Mouse (Mus musculus) monocyte, adult 5-6 weeks (primary cell): ENCODE measurements around the gene Ampd1. TPM values are rescaled to one million over a fixed set of nuclear protein-coding genes. Genes with fewer than 3 reads are reported as not detected.
A peak's percentile ranks its signal among the peaks of the same experiment; 100 is the strongest.

Experiments used
- ATAC-seq: fragments of 153-309, 156-312 bp; replicated peaks from 2 replicates; pipeline ENCODE4 v1.8.0; 2017; ENCODE audit warnings: mild to moderate bottlenecking; ENCODE audit not compliant: low TSS enrichment, insufficient number of reproducible peaks, severe bottlenecking, poor library complexity, low FRiP score
- total RNA-seq: library from RNA; stranded (forward); fragments of 200-1000, 200-491, 200-594 nt; gene quantifications from 3 replicates; pipeline ENCODE4 v1.2.3, GENCODE M21; 2017

Gene Ampd1
- total RNA-seq, 1 experiment from 2014 or later, result not detected

DNA sequence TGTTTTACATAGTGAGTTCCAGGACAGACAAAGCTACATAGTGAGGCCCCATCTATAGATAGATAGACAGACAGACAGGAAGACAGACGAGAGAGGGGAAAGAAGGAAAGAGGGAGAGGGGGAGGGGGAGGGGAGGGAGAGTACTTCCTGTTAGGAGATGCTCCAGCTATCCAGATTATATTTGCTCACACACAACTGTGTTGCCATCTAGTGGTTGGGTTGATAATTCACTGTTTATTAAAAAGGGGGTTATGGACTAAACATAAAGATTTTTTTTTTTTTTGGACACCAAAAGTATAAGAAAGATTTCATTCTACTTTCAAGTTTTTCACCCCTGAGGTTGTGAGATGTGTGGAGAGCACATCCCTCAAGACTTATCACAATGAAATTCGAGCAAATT lies 26.9 kb downstream of the Ampd1 start:
- no peak for ATAC-seq

- no peak for ATAC-seq
Measured at GRCm38 (mm10) chr3:103101194-103101593, 27.4 kb downstream of the Ampd1 start.

GRCm38 (mm10) chr3:103101909-103102308 lies 28.1 kb downstream of the Ampd1 start:
- no peak for ATAC-seq

DNA sequence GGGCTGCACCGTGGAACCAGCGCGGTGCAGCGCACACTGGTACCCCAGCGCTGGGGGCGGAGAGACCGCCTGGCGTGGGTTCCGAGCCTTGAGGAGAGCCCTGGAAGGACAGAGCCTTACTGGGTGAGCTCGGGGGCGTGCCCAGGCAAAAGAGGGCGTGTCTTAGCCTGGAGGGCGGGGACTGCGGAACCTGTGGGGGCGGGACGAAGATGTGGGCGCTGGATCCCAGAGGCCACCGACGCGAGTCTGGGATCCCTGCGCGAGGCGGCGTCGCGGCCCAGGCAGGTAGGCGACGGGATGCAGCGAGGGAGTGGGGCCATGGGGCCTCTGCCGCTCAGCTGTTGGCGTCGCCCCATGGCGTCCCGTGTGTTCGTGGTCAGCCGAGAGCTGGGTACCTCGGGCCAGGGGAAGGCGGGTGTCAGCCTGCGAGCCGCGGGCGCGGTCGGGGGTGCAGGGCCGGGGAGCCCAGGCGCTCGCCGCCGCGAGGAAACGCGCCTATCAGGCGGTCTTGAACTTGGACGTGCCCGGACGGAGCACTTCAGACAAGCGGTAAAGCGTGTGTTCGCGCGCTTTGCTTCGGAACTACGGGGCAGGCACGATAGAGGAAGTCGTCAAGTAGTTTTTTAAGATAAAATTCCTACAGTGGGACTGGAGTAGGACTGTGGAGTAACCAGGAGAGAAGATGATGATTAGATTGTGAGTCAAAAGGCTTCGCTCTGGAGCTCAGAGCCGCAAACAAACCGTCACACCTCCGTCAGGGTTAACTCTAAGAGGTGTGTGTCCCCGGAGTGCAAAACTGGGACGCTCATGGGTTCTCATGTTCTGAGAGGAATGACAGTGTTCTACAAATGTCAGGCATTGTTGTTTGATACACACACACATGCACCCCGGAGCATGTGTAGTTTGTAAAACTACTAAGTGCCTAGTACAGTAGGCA lies 28.9 kb downstream of the Ampd1 start, which contains the start of gene Dennd2c:
Dennd2c (plus strand) TSS at position 151 of the 937 bp plus-strand sequence.
- ATAC-seq, result peak; percentile 95

DNA sequence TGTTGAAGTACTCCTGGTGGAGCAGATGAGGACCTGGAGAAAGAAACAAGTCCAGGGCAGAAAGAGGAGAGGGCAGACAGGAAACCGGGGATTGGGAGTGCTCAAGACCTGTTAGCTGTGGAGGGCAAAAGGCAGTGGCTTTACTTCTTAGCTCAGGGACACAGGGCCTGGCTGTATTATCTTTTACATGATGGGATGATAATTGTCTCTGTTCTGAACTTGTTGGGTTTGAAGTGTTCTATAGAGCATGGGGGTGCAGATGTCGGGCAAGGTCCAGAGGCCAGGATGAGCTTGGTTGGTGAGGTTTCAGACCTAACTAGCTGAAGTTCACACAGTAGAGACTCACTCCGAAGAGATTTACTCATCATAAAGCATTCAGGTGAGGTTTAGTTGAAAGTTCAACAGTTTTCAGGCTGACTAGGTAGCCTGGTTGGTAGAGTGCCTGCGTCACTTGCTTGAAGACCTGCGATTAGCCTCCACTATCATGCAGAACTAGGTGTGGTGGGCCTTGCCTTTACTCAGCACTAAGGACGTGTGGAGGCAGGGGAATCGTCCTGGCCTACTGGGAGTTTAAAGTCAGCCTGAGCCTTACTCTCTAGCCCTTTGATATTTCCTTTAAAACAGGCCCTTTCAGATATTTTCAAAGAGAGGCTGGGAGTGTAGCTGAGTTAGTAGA lies 33.9 kb downstream of the Ampd1 start:
- no peak for ATAC-seq

DNA sequence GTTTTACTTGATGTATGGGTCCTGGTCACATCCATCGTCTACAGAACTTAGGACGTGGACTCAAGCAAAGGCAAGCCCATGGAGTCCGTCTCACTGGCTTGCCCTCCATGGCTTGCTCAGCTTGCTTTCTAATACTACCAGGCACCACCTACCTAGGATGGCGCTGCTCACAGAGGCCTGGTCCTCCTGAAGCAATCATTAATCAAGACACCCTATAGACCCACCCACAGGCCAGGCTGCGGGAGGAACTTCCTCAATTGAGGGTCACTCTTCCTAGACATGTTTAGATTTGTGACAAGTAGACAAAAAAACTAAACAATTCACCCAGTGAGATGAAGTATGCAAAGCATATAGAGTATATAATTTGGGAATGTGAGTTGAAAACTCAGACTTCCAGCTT lies 38.4 kb downstream of the Ampd1 start:
- peak; percentile 53; the same call in 1 of the 2 replicates for ATAC-seq

DNA sequence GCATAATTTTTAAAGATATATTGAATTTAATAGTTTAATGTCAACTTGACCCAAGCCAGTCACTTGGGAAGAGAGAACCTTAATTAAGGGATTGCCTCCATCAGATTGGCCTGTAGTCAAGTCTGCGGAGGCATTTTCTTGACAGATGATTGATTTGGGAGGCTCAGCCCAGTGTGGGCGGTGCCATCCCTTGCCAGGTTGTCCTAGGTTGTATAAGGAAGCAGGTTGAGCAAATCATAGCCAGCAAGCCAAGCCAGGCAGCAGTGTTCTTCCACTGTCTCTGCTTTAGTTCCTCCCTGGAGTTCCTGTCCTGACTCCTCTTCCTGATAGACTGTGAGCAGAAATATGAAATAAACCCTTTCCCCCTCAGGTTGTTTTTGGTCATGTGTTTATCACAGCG lies 49.8 kb downstream of the Ampd1 start:
- no peak for ATAC-seq

- no peak for ATAC-seq
Measured at GRCm38 (mm10) chr3:103126138-103126537, 52.3 kb downstream of the Ampd1 start.

DNA sequence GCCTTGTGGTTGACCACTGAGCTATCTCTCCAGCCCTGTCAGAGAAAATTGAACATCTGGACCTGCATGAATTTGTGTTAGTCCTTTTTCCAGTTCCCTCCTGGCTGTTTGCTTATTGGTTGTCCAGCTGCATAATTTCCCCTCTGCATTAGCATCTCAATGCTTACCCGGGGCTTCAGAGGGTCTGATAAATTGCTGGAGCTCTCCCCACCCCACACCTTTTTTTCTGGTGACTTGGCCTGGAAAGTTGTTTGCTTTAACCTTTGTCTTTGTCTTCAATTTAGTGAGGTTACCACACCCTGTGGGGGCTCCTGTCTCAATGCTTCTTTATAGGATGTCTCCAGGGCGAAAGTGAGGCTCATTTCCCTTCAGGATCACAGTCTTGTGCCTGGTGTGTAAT lies 53.4 kb downstream of the Ampd1 start:
- ATAC-seq, result no peak

- ATAC-seq, result no peak
Measured at GRCm38 (mm10) chr3:103127721-103128120, 53.9 kb downstream of the Ampd1 start.

DNA sequence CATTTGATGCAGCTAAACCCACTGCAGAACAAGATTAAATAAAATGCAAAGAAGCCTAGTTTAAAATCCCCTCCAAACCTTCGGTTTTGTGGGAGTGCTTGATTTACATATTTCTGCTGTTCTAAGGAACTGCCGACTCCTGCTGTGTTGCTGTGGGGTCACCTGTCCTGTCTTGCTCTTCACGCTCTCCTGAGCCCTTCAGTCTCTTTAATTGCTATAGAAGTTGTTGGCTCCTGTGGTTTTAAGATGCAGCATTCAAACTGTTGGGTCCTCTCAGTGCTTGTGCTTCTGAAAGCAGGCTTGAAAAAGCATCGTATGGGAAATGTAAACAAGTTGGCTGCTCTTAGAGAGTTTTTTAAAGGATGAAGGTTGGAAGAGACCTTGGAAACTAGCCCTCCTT lies 54.4 kb downstream of the Ampd1 start:
- no peak for ATAC-seq

- no peak for ATAC-seq
Measured at GRCm38 (mm10) chr3:103129367-103130159, 55.7 kb downstream of the Ampd1 start.

DNA sequence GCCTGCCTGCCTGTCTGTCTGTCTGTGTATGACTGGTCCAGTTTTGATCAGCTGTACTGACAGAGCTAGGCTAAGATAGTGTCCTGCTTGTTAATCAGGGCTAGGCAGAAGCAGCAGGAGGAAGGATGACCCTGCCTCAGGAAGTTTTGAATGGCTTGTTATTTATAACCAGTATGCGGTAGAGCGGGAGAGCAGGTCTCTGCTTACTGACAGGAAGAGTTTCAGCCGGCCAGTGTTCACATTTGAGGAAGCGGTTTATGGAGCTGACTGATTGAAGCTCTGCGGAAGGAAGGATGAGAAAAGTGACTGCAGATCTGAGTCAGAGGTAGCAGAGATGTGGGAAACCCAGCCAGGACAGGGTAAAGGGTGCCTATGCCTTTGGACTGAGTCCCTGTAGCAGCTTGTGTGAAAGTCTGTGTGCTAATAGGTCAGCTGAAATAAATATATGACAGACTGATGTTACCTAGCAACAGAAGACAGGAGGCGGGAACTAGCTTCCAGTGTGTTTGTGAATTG lies 56.5 kb downstream of the Ampd1 start:
- ATAC-seq, result peak; percentile 76

GRCm38 (mm10) chr3:103133098-103133497 lies 59.3 kb downstream of the Ampd1 start:
- ATAC-seq, result no peak

GRCm38 (mm10) chr3:103136414-103137077 lies 62.7 kb downstream of the Ampd1 start:
- no peak for ATAC-seq

- no peak for ATAC-seq
Measured at GRCm38 (mm10) chr3:103139047-103139446, 65.2 kb downstream of the Ampd1 start.

DNA sequence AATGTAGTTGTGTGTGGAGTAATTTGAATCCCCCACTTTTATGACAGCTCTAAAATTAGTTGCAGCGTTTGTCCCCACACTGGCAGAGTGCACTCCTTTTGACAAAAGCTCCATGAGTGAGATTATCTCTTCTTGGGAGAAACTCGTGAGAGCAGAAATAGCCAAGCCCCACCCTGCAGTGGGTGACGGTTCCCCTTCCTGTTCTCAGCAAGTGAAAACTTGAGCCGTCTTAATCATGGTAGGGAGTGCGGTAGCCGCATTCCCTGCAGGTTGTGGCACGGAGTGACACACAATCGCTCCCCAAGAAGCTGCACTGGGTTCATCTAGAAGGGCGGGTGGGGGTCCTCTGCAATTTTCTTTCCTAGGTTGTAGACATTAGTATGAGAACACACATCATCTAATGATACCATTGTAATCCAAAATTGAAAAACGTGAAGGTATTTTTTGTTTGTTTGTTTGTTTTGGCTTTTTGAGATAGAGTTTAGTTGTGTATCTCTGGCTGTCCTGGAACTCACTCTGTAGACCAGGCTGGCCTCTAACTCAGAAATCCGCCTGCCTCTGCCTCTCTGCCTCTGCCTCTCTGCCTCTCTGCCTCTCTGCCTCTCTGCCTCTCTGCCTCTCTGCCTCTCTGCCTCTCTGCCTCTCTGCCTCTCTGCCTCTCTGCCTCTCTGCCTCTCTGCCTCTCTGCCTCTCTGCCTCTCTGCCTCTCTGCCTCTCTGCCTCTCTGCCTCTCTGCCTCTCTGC lies 66.5 kb downstream of the Ampd1 start:
- ATAC-seq, result peak; percentile 63; the same call in 1 of the 2 replicates

- ATAC-seq, result 0 out of 2 replicates have a peak, but pooled peaks have one; percentile 17
Measured at GRCm38 (mm10) chr3:103141287-103141686, 67.5 kb downstream of the Ampd1 start.
